Mouse (Mus musculus) frontal cortex, postnatal 14 days (tissue): ENCODE measurements around the gene Rxfp4.

ENCODE experiments used
- DNase-seq, 2 experiments: peaks; one replicate each; pipeline ENCODE4 v3.0.0; 2022; ENCODE audit warnings: low spot score in 2 of 2

Rxfp4 gene

DNA sequence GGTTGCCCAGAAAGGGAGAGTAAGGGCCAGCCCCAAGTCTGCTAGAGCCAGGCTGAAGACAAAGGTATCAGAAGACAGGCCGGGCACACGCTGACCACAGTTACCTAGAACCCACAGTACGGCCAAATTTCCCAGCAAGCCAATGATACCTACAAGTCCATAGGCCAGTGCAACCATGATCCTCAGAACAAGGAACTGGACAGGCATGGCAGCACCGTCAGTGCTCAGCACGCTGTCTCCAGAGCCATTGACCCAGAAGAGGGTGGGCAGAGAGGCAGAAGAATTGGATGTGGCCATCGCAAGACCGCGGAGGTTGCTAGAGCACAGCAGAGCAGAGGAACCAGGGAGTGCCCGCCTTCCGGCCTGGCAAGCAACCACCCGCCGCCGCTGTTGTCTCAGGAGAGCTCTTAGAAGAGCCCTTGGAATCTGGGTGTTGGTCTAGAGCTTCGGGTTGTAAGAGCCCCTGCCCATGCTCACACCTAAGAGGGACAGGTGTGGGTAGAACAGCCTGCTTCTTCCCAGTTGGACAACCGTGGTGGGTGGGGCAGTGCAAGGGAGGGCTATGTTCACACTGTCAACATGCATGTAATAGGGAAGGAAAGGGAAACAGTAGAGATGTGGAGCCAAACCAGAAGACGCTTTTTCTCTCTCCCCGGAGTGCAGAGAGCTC lies at the start of gene Rxfp4:
Gene Rxfp4 (minus strand): TSS at position 297 of the 670 bp plus-strand sequence.
- DNase-seq: no peak

DNA sequence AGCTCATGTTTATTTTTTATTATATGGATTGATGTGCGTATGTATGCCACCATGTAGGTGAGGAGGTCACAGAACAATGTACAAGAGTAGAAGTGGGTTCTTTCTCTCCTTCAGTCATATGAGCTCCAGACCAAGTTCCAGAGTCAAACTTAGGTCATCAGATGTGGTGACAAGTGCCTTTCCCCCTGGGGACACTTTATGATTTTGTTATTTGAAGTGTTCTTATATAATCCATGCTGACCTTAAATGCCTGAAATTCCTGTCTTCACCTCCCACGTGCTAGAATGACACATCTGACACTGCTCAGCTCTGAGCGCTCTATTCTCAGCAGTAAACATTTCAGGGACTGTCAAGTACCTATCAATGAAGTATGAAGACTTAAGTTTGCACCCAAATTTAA lies 48.3 kb upstream of the Rxfp4 start:
- no peak for DNase-seq

- DNase-seq: no peak
Measured at GRCm38 (mm10) chr3:88700247-88700646, 47.3 kb upstream of the Rxfp4 start.

GRCm38 (mm10) chr3:88698834-88699233 lies 45.9 kb upstream of the Rxfp4 start:
- DNase-seq: no peak

DNA sequence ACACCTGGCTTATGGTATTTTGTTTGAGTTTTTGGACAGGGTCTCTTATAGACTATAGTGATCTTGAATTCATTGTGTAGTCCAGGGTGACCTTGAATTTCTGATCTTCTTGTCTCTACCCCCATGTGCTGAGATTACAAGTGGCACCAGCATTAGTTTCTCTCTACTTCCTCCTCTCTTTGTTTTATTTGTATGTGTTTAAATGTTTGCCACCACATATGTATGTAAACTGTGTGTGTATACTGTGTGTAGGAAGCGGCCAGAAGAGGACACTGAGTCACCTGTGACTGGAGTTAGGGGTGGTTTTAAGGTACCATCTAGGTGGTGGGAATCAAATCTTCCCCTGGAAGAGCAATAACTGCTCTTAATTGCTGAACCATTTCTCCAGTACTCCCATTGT lies 45.1 kb upstream of the Rxfp4 start:
- DNase-seq: no peak

- DNase-seq: no peak
Measured at GRCm38 (mm10) chr3:88695545-88695944, 42.6 kb upstream of the Rxfp4 start.

- DNase-seq: no peak
Measured at GRCm38 (mm10) chr3:88689079-88689478, 36.1 kb upstream of the Rxfp4 start.

DNA sequence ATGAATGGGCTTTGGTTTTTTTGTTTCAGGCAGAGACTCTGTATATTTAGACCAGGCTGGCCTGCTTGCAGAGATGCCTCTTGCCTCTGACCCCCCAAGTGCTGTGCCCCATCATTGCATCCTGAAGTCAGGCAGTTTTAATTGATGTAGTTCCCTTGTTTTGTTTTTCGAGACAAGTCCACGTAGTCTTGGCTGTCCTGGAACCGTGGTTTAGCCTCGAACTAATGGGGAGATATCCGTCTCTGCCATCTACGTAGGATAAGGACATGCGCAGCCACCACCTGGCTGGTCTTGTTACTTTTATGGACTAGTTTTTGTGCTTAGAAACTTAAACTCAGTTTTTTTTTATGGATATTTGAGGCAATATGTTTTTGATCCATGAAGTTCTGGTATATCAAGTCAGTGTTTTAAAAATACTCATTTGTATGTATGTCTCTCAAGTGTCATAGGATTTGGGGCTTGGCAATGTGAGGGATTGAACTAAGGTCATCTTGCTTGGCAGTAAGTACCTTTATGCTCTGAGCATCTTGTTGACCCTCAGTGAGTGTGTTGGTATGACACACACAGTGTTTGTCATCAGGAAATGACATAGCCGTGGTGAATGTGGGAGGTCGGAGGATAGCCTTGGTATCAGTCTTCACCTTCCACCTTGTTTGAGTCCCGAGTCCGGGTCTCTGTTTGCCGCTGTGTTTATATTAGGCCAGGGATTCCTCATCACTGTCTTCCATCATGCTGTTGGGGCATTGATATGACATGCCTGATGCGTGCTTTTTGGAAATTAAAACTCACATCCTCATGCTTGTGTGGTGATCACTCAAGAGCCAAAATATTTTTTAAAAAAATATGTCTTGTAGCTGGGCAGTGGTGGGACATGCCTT lies 34.0 kb upstream of the Rxfp4 start:
- DNase-seq: no peak

GRCm38 (mm10) chr3:88685958-88686451 lies 33.1 kb upstream of the Rxfp4 start:
- DNase-seq: peak in 1 of 2 experiments; percentile 47

GRCm38 (mm10) chr3:88684980-88685941 lies 32.3 kb upstream of the Rxfp4 start, which contains the start of gene Khdc4:
Khdc4 (plus strand) TSS chr3:88685803.
- peak; percentile 96 for DNase-seq

GRCm38 (mm10) chr3:88684236-88684979 lies 31.5 kb upstream of the Rxfp4 start:
- no peak for DNase-seq

DNA sequence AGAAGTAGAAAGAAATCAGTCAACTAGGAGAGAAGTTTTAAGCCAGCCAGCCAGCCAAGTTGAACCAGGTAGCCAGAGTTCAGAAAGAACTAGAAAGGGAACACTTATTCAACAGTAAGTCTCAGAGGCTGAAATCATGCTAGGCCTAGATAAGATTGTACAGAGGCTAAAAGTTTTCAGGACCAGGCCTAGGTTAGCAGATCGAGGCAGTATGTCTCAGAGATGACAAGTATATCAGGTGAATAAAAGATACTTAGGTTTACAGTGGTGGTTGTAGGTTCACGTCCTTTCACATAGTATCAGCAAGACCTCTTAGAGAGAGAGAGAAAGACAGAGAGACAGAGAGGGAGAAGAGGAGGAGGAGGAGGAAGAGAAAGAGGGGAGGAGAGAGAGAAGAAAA lies 30.9 kb upstream of the Rxfp4 start:
- DNase-seq: no peak

GRCm38 (mm10) chr3:88677399-88677798 lies 24.5 kb upstream of the Rxfp4 start:
- peak in 1 of 2 experiments; percentile 25 for DNase-seq

DNA sequence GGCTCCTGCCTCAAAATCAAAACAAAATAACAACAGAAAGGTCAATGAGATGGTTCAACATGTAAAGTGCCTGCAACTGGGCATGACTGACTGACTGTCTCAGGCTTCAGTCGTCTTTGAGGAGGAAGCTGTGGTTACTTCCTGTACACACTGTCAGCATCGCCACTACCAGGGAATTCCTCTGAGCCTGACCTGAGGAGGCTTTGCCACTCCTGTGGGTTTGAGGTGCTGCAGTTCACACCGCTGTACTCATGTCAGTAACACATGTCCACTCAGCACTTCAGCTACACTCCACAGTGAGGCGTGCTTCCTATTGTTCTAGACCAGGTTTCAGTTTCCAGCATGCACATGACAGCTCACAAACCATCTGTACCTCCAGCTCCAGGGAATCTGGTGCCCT lies 11.2 kb upstream of the Rxfp4 start:
- no peak for DNase-seq

DNA sequence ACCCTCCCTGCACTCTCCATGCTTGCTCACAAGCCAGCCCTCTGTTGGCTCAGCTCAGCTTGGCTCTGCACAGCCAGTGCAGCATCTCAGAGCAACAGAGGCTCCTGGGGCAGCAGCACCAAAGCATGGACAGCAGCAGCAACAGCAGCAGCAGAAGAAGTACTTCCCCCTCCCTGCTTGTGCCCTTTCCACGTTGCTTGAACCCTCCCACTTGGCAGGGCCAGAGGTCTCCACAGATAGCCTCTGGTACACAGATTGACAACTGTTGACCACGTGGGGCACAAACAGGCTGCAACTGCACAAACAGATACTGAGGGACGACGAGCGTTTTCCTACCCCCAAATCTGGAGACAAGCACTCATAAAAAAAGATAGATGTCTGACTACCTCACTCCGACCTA lies 6.9 kb upstream of the Rxfp4 start:
- DNase-seq: no peak

- DNase-seq: no peak
Measured at GRCm38 (mm10) chr3:88658441-88659127, 5.6 kb upstream of the Rxfp4 start.

- DNase-seq: no peak
Measured at GRCm38 (mm10) chr3:88655619-88656018, 2.7 kb upstream of the Rxfp4 start.

- DNase-seq: no peak
Measured at GRCm38 (mm10) chr3:88654621-88655020, 1.7 kb upstream of the Rxfp4 start.

DNA sequence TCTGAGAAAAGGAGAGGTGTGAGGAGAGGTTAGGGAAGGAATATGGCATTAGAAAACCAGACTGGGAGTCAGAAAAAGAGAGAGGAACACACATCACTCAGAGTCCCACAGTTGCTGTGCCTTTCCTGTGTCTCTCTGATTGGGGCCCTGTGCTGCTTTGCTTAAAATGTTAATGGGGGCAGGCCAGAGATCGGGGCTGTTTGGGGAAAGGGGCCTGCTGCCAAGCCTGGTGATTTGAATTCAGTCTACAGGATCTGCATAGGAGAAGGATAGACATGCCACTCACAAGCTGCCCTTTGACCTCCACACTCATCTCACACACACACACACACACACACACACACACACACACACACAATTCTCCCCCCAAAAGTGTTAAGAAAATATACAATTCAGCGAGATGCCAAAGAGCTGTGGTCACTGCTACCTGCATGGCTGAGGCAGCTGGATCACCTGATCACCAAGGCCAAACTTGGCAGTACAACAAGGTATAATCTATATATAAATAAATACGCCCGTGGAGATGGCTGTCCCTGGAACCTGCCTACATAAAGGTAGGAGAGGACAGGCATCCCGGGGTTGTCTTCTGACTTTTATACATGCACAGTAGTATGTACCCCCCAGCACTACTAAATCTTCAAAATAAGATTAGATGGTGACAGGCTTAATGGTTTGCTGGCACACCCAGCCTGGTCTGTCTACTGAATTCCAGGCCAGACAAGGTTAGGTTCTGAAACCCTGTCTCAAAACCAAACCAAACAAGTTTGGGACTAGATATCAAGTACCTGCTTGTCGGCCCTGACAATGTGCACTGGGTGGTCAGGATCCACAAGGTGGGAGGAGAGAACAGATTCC lies 801 bp upstream of the Rxfp4 start:
- DNase-seq: no peak
